Mouse (Mus musculus) cerebellum, adult 11 months (tissue): ENCODE data around the gene Nckap5l.
"Not testable (repeated sequence)": the region's sequence is repeated elsewhere in the genome, so short reads cannot be mapped to it uniquely, and the experiment has no call there.

ENCODE experiments used
- DNase-seq: peaks from one replicate; pipeline ENCODE4 v3.0.0; 2022

Nckap5l gene

DNA sequence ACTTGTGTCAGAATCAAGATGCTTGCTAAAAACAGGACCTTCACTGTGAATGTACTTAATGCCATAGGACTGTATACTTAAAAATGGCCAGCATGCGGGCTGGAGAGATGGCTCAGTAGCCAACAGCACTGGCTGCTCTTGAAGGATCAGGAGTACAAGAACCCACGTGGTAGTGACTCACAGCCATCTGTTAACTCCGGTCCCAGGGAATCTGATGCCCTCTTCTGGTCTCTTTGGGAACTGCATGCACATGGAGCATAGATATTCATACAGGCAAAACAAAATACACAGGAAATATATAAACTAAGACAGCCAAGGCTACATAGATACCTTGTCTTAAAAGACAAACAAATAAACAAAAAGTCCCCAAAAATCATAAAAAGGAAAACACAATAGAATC is 11.5 kb upstream of the Nckap5l start:
- peak; percentile 70 for DNase-seq

DNA sequence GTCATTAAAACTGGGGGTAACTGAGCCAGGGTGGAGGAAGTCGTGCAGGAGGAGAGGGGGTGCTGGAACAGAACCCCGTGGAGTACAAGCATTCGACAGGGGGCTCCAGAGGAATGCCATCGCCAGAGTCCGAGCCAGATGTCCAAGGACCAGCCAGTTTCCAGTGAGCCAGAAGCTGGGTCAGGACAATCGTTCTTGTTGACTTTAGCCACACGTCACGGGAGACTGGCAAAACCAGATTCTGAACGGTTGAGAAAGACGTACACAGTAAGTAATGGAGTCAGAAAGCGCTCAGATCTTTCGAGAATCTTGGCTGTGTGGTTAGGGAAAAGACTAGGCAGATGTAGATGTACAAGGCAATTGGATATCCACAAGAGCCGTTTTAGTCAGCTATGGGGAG is 5.6 kb upstream of the Nckap5l start:
- DNase-seq: no peak

DNA sequence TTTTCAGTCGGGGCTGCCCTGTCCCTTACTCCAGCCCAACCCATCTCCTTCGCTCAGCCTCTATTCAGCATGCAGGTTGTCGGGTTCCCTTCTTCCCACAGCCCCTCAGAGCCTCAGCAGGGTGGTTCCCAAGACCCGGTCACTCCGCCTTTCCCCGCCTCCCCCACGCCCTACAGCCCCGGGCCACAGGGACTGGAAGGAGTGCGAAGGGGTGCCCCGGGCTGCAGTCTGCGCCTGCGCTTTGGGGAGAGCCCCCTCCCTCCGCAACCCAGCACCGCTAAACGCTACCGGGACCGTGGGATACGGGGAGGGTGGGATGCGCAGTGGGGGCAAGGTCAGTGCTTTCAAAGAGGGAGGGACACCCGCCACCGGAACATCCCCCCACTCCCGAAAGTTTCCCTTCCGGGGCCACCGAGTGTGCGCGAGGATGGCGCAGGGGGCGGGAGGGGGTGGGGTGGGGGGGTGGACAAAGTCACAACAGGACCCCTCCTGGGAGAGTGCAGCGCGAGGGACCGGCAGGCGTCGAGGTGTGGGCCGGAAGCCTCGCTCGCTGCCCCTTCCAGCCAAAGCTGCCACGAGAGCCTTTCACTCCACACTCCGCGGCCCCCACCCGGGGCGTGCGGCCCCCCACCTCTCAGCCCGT is 464 bp downstream of the Nckap5l start:
- DNase-seq: peak; percentile 52

DNA sequence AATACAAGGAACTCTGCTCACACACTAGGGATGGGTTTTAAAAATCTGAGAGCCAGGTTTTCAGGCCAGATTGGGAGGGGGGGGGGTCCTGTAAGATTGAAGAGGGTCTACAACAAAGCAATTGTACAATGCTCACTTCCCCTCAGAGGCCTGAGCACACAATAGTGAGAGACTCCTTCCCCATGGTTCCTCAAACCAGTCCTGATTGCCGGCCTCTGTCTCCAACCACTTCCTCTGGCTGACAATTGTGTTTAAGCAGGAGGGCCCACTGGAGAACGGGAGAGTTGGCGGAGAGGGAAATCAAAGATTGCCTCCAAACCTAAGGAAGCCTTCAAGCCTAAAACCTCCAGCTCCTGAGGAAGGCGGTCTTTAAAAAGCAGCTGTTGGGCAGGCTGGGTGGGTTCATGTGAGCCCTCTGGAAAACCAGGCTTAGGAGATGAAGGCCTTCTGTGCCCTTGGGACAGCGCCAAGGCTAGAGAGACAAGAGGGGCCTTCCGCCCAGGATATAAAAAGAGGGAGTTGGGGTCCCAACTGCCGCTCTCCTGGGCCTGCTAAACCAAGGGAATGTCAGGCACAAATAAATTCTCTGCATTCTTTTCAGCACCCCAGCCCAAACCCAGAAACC is 1.1 kb downstream of the Nckap5l start:
- no peak for DNase-seq

DNA sequence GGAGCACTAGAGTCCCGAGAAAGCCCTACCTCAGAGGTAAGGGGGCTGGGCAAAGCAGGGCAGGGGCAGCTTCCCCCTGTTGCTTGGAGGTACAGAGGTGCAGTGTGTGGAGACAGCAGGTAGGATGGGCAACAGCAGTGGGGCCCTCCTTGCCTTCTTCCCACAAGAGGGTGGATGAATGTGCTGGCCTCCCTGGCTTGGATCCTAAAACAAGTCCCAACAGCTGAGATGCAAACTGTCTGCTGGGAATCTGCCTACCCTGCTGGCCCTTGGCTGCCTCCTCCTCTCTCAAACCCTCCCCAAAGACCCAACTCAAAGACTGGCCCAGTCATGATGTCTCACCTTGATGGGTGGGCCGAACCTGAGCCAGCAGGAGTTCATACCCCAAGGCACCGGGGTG is 2.1 kb downstream of the Nckap5l start:
- no peak for DNase-seq

DNA sequence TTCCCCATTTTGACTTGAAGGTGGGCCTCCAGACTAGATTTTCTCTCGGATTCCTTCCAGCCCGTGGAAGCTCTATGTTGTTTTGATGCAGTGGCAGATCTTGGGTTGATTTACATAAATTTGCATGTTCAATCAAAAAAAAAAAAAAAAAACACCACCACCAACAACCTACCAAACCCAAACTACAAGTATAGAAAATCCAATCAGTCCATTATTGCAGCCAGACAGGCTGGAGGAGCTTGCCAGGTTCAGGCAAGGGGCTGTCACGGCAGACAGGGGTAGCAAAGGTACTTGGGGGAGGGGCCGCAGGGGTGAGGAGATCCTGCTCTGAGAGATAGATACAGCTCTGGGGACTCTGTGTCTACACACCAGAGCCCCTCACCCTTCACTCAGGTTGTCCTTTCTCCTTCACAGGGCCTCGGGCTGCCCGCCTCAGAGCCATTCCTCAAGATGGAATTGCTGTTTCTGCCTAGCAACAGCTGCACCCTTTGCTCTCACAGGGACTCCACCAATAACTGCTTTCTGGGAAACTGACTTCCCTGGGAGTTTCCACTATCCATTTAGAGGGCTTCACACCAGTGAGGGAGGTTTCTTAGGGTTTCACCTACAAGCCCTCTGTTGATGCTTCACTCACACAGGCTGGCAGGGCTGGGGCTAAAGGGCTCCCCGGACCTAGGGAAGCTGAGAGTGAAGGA is 2.8 kb downstream of the Nckap5l start:
- DNase-seq: no peak

DNA sequence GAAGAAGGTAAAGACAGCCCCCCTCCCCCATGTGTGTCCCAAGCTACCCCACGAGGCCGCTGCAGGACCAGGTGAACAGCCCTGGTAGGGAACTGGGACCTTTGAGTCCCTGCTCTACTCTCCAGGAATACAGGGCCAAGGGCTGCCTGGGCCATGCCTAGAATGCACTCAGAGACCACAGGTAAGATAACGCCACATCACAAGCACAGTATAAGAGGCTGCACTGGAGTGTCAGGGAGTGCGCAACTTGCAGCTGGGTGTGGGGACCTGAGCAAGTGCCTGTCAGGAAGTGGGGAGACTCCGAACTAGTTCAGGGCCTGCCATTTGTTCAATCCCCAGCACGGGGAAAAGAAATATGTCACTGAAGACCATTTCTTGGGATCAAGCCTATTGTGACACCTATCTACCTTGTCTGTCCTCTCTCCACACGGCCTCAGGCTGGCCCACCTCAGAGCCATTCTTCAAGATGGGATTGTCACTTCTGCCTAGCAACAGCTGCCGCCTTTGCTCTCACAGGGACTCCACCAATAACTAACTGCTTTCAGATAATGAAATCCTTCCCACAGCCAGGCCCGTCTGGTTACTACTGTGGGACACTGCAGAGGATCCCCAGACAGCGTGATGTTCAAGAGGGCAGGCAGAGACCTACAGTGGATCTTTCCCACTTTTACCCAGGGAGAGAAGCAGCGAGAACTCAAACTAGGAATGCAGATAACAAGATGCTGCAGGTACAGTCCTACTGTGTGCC is 4.2 kb downstream of the Nckap5l start:
- DNase-seq: no peak

DNA sequence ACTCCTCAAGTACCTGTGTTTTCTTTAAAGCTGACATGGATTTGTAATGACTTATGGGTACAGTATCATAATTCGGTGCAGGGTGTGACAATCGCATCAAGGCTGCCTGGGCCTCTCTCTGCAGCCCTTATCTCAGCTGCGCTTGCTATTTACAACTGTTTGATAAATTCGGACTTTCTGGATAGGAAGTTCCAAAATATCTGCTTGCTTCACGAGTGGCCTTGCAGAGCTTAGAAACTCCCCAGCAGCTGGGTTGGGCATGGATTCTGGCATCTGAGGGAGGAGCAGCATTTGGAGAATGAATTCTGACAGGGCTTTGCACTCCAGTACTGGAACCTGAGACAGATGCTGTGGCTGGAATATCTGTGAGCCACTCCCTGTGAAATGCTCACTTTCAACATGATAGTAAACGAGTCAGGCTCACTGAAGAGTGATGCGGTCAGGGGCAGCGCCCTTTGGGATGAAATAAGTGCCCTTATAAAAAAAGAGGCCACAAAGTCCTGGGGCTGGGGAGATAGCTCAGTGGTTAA is 7.7 kb downstream of the Nckap5l start:
- DNase-seq: no peak

DNA sequence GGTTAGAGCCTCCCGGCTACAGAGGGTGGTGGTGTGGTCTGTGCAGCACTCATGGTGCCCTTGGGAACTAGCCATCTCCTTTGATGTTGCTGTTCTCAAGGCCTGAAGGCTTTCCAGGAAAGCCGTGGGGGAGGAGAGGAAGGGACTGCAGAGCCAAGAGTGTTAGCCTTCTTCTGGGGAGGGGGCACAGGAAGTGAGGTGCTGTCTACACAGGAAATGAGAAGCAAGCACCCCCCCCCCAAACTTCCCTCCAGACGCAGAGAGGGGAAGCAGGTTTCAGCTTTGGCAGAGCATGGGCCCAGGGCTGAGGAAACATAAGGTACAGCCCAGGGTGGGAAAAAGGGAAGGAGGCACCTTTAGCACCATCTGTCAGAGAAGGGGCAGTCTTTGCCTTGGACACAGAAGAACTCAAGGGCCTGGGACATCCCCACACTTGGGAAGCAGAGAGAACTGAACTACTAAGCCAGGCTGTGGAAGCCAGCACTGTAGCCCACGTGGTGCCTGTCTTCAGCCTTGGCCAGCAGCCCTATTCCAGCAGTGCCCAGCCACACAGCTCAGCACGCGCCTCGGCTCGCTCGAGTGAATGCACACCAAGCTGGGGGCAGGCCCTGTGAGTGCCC is 8.3 kb downstream of the Nckap5l start:
- peak; percentile 49 for DNase-seq

DNA sequence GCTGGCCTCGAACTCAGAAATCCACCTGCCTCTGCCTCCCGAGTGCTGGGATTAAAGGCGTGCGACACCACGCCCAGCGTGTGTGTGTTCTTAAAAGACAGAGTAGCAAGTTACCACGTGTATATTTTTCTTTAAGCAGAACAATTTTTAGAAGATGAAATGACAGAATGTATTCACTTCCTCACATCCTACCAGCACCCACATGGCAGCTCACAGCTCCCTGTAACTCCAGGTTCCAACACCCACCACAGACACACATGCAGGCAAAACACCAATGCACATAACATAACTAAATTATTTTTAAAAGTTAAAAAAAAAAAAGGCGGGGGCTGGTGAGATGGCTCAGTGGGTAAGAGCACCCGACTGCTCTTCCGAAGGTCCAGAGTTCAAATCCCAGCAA is 11.4 kb downstream of the Nckap5l start:
- not testable (repeated sequence) for DNase-seq

DNA sequence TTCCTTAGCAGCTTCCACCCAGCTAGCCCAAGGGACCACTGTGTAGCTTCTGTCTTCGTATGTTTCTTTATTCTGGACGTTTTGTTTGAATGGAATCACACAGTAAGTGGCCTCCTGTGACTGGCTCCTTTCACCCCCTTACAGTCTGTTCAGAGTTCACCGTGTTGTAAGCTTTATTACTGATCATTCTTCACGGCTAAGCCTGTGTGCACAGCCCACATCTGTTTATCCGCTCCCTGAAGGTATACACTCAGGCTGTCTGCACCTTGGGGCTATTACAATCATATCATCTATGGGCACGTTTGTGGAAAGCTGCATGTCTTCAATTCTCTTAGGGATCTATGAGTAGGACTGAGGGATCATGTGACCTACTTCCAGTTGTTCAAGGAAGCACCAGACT is 12.0 kb downstream of the Nckap5l start:
- no peak for DNase-seq

DNA sequence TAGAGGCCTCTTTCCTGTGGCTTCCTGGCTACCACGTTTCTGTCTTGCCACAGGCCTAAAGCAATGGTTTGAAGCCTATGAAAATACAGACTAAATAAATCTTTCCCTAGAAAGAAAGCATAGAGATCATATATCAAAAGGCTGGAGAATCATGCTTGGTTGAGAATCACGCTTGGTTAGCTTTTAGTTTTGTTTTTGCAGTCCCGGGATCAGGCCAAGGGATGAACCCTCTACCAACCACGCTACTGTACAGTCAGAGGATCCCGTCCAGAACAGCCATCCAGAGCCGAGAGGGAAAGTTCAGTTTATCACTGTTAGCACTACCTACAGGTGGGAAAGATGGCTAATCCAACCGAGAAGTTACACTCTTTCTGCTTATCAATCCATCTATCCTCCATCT is 15.2 kb downstream of the Nckap5l start:
- DNase-seq: no peak

DNA sequence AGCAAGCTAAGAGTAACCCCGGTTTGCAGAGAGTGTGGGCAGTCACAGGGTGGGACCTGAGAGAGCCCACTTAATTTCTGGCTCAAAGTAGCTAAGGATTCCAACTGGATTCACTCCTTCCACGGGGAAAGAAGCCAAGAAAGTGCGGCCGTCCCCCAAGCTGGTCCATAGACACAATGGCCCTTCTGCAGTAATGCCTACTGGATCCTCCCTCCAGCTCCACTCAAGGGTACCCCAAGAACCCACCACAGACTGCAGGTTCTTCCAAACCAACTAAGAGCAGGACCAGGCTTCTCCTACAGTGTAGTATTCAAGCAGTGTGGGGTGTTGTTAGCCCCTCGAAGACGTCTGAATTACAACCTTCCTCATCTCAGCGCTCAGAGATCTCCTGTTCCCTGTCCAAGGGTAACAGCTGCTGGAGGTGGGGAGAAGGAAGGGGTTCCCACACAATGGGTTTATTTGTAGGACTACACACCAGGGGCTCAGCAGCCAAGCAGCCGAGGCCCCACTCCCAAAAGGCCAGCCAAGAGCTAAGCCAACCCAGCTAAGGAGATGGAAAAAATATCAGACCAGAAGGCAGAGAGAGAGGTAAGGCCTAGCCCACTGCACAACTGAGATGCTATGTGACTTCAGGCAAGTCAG is 16.6 kb downstream of the Nckap5l start:
- no peak for DNase-seq

DNA sequence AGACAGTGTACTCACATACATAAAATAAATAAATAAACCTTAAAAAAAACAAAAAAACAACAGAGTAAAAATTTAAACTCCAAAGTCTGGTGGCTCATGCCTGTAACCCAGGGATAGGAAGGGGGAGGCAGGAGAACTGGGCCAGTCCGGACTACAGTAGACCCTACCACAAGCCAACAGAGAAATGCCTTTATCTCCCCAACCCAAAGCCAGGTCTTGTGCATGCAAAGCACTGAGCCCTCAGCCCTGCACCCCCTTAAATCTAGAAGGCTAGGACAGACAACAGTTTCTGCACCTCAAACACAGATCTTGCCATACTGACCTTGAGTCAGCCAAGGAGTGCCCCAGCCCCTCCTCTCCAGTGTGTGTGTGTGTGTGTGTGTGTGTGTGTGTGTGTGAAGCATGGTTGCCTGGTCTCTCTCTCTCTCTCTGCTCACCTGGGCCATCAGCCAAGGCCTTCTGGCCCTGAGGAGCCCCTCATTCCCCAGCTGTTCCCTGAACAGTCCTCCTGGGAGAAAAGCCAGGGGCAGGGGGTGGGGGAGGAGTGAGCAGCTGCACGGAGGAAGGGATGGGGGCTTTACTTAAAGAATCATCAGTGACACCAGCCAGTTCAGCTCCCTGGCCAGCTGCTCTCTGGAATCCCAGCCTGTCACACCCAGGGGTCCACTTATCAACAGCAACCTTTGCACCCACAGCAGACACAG is 17.3 kb downstream of the Nckap5l start:
- DNase-seq: no peak

DNA sequence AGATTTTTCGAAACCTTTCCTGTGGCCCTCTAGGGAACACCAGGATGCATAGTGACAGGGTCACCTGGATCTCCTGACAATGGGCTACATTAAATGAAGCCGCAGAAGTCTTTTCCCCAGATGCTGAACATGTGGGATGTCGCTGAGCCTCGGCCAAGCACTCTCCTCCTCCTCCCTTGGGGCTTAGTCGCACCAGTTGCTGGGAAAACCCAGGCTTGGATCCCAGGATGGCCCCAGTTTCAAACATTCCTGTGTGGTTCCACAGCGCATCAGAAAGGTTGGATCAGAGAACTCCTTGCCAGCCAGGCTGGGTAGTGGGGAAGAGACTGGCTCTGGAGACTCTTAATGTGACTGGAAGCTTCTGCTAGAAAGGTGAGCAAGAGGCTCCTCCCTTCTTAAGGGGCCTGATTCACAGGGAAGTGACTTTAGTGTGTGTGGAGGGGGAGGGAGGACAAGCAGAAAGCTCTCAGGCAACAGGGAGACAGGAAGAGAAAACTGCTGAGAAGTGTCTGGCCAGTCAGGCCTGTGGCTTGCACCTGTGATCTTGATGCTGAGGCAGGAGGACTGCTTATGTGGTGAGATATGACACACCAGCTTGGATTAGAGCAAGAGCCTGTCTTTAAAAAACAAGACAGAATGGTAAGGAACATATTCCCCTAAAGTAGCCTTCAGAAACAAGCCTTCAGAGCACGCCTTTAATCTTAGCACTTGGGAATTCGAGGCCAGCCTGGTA is 18.4 kb downstream of the Nckap5l start:
- no peak for DNase-seq

DNA sequence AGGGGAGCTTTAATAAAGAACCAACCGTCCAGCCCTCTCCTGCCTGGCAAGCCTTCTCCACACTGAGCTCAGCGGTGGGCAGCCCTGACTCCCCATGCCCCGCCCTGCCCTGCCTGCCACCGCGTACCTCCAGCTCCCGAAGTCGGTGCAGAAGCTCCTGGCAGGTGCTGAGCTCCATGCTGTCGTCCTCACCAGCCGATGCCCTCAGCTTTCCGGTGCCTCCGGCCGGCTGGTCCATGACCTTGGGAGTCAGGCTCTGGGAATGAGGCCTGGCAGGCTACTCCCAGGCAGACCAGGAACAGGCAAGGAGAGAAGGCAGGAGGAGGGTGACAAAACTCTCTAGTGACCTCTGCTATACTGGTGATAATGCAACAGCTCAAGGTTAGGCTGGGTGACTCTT is 23.6 kb downstream of the Nckap5l start:
- no peak for DNase-seq

DNA sequence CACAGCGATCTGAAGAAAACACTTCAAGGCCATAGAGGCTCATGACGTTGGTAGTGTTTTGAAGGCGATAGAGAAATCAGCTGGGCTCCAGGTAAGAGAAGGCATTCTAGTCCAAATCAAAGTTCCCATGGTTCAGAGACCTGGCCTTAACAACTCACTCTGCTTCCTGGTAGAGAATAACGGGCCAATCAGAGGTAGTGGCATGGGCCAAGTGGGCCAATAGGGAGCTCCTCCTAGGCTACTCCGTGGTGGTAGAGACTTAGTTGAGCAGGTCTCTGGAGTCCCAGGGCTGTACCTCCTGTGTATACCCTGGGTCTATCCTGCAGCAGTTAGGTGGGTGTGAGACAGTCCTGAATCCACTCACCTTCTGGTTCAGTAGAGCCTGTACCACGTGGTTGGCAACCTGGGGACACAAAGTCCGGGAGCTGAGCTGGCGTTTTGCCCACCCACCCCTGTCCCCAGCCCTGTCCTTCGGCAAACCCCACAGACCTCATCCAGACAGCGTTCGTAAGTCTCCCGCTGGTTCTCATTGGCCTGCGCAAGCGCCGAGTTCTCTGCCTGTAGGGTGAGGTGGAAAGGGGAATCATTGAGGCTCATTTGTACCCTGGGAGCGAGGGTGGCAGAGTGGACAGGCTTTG is 24.3 kb downstream of the Nckap5l start:
- DNase-seq: no peak

DNA sequence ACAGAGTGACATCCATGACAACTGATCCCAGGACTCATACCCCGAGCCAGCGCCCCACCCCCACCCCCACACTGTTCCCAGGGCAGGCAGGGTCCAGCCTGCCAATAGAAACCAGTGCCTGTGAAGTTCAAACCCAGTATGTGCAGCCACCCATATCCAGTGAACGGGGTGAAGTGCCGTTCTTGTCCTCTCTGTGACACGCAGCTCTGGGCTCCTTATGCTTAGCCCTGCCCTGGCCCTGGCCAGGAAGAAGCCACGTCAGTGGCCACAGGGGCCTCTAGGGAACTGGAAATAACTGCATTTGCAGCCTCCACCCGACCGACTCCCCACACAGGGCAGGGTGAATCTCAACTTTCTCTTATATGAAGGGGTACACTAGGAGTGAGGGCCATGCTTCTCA is 25.6 kb downstream of the Nckap5l start:
- no peak for DNase-seq

DNA sequence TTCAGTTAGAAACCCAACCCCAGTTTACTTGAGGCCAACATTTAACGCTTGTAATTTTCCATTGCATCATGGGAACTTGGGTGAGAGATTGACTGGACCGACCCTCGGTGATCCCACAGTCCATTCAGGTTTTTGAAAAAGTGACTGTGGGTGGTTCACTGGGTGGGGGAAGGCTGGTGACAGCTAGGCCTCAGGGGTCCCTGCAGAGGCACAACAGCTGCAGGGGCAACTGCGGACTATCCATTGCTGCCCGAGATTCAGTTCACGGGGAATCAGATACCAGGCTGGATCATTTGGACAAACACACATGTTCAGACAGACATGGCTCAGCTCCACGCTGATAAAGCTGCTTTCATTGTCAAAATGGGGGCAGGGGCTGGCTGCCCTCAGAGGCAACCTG is 26.0 kb downstream of the Nckap5l start:
- no peak for DNase-seq

DNA sequence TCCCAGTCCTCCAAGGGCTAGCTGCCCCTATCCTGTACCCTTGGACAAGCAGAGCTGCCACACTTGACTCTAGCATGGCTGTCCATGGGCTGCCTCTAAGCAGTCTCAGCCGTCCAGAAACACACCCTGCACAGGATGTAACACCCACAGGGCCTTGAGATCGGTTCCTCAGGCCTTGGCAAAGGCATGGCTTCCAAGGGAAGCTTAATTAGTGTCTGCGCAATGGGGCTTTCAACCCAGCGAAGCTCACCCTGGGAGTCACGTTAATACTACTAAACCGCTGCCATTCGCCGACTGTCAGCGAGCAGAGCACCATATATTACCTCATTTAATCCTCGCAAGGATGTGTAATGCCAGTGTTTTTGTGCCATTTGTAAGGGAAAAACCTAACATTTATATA is 26.5 kb downstream of the Nckap5l start:
- no peak for DNase-seq

DNA sequence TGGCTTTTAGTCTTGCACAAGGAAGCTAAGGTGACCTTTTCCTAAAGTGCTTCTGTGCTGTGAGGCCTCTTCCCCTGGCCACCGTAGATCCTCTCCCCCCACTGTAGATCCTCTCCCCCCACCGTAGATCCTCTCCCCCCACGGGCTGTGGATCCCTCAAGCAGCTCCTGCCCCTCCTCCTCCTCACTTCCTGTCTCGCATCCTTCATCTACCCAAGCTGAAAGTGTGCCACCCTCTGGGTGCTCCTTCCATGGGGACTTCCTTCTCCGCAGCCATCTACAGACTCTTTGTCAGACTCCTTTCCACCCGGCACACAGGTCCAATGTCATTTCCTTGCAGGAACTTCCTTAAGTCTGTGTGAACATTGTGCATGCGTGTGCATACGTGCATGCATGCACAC is 27.2 kb downstream of the Nckap5l start:
- no peak for DNase-seq
